Mouse (Mus musculus): ENCODE data around the gene Rpap3.

DNA sequence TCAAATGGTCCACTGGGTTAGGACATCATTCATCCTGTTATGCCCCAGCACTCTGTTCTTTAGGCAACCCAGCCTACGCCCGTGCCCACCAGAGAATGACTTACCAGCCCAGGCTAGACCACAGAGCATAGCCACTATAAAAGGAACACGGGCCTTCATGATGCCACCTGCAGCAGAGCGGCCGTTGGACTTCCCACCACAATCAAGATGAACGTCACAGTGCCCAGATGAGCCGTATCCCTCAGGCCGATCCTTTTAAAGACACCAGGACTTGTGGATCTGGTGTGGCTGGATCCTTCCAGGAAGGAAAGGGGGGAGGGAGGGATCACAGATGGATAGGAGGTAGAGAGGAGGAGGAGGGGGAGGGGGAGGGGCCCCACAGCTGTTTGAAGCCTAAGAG is 25.5 kb upstream of the Rpap3 start, which contains the start of gene Endou:
- TF ChIP-seq CTCF (IDR thresholded peaks at IDR 0.05; ENCODE audit: control insufficient read depth, insufficient read depth, insufficient read length), result no peak
- no peak for TF ChIP-seq USF1 (IDR thresholded peaks at IDR 0.05; ENCODE audit: low read depth)
